Mouse (Mus musculus): Measurements from ENCODE around the gene Foxo4.

Foxo4 gene

DNA sequence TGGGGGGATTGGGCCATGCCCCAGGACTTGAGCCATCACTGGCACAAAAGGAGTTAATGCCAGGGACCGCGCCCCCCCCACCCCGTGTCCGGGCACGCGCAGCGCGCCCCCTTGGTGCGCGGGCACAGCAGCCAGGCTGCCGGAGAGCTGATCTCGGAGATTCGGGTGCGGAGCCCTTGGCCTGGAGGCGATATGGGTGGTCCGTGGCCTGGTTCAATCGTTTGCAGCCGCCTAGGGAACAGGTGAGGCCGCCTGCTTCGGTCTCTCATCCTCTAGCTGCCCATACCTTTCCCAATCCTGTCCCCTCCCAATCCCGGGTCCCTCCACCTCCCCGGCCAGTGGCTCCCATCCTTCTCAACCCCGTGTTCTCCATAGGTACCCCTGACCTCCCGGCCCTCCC is 44.7 kb downstream of the Foxo4 start, which contains the start of gene Nlgn3:
Nlgn3 (plus strand) TSS at position 114 of the 400 bp plus-strand sequence.
- DNase-seq, result peak; percentile 66 to 85

GRCm38 (mm10) chrX:101299473-101300426 is 45.4 kb downstream of the Foxo4 start:
- DNase-seq, result no peak

DNA sequence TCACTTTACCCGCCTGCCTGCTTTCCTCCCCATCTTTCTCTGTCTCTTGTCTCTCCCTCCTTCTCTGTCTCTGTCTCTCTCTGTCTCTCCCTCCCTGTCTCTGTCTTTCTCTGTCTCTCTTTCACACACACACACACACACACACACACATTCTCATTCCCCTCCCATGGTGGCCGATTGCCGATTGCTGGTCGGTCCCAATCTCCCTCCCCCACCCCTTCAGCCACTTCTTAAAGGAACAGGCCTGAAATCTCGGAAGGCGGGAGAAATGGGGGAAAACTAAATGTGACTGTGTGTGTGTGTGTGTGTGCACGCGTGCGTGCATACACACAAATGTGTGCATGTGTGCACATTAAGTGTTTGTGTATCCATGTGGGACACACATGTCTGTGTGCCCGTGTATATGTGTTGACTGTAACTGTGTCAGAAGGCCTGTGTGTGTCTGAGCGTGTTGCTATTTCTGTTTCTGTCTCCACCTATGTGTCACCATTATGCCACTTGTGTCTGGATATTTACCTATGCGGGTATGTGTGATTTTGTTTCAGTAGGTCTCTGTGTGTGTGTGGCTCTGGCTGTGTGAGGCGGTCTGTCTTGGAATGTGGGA is 46.2 kb downstream of the Foxo4 start:
- peak in 1 of 2 experiments; percentile 56 for DNase-seq

GRCm38 (mm10) chrX:101301654-101302053 is 47.3 kb downstream of the Foxo4 start:
- DNase-seq, result peak; percentile 44 to 48

DNA sequence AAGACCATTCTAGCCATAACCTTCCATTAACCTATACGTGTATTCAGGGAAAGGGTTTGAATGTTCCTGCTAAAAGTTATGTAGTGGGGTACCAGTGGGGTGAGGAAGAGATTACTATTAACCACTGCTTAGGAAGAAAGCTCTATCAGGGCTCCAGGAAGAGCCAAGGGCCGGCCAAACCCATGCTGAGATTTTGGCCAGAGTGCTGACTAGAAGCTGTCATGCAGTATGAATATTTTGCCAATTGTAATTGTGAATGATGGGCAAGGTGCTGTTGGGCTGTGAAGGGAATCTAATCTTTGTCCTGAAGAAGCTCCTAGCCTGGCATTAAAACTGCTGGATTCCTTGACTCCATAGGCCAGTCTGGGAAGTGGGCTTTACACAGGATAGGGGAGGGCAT is 50.3 kb downstream of the Foxo4 start:
- peak; percentile 65 to 76 for DNase-seq

DNA sequence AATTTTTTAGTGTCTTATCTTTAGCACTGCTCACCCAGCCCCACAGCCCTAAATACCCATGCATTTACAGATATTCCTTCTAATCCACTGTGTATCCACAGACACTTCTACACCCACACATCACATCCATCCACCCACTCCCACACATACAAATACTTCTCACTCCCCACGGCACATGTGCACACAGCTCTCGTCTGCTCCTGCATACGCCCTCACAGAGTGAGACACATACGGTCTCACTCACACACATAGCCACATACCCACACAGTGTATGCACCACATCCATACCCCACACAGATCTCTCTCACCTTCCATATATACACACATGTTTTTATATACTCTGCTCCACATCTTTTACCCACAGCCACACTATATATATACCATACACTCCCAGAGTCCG is 55.0 kb downstream of the Foxo4 start:
- no peak for DNase-seq
